Mouse (Mus musculus) naive thymus-derived CD4-positive, alpha-beta T cell, adult 2 months (primary cell): ENCODE measurements around the gene Daxx.
"Not testable (repeated sequence)": the region's sequence is repeated elsewhere in the genome, so short reads cannot be mapped to it uniquely, and the experiment has no call there.

ENCODE experiments used
- DNase-seq: peaks from one replicate; pipeline ENCODE4 v3.0.0-alpha.2; 2011; ENCODE audit warnings: low read depth

Daxx gene

DNA sequence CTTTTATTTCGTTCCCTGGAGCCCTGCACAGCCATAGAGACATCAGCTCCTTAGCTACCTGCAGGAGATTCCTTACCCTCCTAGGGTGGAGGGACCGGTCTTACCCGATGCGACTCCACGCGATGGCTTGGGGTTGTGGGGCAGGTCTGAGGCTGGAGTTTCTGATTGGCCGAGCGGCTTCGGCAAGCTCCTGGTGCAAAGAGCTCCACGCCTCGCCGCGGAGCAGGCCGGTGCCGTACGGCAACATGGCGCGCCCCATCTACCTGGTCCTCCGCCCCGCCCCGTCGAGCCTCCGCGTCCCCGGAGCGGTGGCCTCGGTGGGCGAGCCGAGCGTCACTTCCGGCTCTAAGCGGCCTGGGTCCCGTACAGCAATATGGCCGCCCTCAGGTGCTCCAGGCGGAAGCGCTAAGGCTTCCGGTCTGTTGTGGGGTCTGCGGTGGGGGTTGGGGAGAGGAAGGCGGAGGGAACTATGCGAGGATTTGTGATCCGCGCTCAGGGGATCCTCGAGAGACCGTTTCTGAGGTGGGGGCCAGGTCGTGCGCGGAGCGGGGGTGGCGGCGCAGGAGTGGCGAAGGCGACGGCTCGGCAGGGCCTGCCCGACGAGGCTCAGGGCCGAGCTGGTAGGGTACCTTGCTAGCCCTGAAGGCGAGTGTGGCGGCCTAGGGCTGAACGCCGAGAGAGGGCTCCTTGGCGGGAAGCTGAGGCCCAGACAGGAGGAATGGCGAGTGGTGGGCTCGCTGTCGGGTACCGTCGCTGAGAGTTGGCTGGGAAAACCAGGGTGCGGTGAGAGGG lies at the start of gene Daxx:
Gene Daxx, plus strand, starts transcription at position 338 of the 792 bp plus-strand sequence.
- peak; percentile 98 for DNase-seq

DNA sequence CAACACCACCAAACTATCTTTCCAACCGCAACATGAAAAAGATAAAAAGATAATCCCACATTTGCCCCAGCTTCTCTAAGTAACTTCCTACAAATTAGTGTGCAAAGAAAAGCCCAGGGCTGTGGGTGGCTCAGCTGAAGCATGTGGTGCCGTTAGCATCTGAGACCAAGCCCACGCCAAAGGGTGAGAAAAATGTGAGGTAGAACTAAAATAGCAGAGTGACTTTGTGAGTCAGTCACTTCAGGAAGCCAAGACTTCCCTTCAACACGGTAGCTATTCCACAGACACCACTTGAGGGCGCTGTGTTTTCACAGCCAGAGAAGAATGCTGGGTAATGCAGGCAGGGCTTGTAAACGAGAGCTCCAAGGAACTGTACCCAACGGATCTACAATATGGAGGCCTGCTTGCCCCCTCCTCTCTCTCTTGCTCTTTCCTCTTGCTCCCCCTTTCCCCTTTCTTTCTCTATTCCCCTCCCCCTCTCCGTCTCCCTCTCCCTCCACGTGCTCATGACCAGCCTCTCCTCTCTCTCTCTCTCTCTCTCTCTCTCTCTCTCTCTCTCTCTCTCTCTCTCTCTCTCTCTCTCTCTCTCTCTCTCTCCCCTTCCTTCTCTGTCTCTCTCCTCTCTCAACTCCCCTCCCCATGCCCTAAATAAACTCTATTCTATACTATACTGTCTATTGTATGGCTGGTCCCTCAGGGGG lies 43.7 kb upstream of the Daxx start:
- DNase-seq, result peak; percentile 94

DNA sequence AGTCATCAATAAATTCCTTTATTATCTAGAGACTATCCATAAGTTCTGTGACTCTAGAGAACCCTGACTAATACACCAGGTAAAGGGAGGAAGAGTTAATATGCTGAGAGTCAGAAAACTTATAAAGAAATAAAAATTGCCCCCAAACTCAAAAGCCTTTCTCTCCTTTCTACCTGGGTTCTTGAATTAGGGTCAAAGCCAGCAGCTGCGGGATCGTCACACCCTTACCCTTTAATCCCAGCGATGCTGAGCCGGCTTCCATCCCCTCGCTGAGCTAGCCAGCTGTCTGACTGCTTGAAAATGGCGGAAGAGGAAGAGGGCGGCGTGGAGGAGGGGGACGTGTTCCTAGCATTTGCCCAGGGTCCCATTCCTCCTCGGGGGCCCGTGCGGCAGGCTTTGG lies 35.7 kb upstream of the Daxx start, which contains the start of gene Gm7029:
Gene Gm7029, plus strand, starts transcription at position 301 of the 400 bp plus-strand sequence.
- not testable (repeated sequence) for DNase-seq

DNA sequence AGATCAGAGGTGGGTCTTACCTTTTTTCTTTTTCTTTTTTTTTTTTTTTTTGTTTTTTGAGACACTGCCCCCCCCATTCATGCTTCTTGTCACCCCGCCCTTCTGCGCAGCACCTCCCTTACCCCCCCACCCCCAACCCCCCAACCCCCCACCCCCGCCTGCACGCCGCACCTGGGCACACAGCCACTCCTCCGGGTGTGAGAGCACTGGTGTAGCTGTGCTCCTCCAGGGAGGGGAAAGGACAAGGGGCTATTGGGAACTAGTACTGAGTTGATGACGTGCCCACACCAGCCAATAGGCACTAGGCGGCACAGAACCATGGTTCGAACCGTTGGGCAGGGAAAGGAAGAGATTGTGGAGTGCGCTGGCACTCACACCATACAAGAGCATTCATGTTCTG lies 34.8 kb upstream of the Daxx start:
- no peak for DNase-seq

DNA sequence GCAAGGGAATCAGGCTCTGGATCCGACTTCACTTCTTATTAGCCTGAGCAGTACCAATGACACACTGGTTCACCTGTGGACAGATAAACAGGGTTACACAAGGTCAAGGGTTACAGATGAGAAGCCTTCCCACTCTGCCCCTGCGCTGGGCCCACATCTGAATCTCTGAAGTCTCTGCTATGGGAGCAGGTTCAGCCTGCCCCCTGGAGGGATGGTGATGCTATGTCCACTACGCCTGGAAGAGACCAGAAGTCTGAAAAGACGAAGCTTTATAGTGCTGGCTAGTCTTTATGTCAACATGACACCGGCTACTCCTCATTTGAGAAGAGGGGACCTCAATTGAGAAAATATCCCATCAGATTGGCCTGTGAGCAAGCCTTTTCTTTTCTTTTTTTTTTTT lies 33.4 kb upstream of the Daxx start:
- peak; percentile 37 for DNase-seq

DNA sequence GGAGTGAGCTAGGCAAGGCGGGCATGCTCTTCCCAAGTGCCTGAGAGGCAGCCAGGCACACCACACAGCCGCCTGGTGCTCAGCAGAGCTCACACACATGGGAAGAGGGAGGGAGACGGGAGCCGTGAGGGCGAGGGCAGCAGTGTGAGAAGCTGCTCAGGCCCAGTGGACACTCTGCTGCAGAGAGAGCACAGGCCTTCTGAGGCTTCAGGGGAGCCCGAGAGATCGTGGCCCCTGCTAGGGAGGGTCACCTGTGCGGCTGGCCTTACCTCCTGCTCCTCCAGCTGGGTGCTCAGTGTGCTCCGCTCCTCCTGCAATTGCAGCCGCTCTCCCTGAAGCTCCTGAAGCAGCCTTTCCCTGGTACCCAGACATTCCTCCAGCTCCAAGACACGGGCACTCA lies 24.9 kb upstream of the Daxx start:
- DNase-seq, result not testable (repeated sequence)

DNA sequence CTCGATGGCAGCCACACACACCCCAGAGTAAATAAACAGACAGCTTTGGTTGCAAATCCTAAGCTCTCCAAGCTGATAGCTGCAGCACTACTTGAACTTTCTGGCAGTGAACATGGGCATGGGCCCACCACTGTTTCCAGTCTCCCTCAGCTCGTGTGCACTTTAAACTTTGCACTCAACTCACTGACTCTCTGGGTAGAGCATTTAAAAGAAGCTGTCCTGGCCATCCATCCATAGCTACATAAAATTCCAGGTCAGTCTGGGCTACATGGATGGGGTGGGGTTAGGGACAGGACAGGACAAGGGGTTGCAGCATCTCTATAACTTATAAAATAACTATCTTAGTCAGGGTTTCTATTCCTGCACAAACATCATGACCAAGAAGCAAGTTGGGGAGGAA lies 21.4 kb upstream of the Daxx start:
- not testable (repeated sequence) for DNase-seq

DNA sequence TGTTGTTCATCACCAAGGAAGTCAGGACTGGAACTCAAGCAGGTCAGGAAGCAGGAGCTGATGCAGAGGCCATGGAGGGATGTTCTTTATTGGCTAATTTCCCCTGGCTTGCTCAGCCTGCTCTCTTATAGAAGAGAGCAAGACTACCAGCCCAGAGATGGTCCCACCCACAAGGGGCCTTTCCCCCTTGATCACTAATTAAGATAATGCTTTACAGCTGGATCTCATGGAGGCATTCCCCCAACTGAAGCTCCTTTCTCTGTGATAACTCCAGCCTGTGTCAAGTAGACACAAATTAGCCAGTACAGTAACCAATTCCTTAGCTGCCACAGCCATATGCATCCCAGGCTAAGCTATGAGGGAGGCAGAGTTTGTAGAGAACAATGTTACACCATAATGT lies 21.0 kb upstream of the Daxx start:
- DNase-seq, result not testable (repeated sequence)

DNA sequence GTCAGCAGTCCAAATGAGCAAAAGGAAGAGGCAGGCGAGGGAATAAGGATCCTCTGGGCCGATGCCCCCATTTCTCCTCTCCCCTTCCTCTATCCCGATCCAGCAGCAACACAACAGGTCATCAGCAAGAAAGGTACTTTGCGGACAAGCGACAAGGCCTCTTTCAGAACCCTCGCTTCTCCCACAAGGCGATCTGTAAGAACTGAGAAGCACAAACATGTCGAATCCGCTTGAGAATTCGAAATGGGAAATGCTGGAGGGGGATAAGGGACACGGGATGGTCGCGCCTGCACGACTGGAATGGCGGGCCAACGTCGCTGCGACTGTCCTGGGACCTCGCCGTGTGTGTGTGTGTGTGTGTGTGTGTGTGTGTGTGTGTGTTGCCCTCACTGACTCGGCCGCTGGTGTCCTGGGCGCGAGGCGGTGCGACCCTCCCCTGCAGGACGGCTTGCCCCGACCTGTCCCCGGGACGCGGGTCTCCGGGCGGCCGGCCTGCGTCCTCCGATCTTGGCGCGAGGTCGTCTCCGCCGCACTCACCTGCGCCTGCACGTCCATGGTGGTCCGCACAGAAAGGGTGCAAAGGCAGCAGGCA lies 19.2 kb upstream of the Daxx start:
- DNase-seq, result not testable (repeated sequence)

DNA sequence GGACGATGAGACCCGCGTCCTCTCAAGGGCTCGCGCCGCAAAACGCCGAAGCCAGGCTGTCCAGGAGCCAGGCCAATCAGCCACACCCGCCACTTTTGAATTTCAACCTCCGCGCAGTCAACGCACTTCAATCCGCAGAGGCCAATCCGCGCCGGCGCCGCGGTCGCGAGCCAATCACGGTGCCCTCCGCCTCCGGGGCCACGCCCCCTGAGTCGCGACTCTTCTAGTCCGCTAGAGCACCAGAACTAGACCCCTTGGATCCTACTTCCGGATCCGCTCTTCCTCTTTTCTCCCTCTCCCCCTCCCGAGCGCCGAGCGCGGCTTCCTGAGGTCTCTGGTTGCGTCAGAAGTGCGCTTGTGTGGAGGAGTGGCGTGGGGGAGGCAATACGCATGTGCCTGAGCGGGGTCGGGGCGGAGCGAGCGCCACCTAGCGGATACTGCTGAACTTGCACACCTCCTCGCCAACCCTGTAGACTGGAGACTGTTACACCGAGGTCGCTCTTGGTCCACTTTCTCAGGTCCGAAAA lies 18.6 kb upstream of the Daxx start, which contains the start of gene Kifc1:
Gene Kifc1, minus strand, starts transcription at position 129 of the 527 bp plus-strand sequence.
- DNase-seq, result peak; percentile 99

DNA sequence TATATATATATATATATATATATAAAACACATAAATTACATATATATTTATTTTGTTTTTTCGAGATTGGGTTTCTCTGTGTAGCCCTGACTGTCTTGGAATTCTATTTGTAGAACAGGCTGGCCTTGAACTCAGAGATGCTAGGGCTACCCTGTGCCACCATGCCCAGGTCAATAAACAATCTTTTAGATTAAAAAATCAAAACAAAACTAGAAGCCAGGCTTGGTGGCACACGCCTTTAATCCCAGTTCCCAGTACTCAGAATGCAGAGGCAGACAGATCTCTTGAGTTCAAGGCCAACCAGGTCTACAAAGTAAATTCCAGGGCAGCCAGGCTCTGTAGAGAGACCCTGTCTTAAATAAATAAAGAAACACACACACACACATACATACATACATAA lies 17.9 kb upstream of the Daxx start:
- DNase-seq, result no peak

- DNase-seq, result not testable (repeated sequence)
These were observed 17.3 kb upstream of the Daxx start for GRCm38 (mm10) chr17:33891892-33892291.

- no peak for DNase-seq
These were observed 16.8 kb upstream of the Daxx start for GRCm38 (mm10) chr17:33892429-33892828.

DNA sequence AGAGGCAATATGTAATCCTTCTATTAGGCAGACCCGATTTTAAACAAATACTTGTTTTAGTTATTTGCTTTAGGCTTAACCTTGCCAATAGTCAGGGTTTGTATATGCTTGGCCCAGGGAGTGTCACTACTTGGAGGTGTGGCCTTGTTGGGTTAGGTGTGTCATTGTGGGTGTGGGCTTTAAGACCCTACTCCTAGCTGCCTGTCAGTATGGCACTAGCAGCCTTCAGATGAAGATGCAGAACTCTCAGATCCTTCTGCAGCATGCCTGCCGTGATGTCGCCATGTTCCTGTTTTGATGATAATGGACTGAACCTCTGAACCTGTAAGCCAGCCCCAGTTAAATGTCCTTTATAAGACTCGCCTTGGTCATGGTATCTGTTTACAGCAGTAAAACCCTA lies 16.2 kb upstream of the Daxx start:
- DNase-seq, result not testable (repeated sequence)

GRCm38 (mm10) chr17:33897114-33897794 lies 12.0 kb upstream of the Daxx start:
- DNase-seq, result peak; percentile 90

GRCm38 (mm10) chr17:33898193-33898592 lies 11.0 kb upstream of the Daxx start:
- DNase-seq, result not testable (repeated sequence)

DNA sequence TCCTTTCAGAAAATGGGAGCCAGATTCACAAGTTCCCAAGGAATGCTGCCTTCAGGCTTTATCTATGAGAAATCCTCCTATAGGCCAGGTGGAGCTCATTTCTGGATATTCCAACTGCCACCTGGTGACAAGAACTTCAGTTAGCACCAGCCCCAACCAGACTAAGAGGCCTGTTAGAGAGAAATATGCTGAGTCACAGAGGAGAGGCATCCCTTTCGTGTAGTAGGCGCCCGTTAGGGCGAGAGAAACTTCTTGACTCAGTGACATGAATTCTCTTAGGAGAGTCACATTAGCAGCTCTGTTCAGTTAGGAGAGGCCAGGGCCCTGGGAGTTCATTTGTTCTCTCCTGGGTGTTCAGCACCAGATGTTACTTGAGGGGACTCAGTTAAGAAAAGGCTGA lies 9.6 kb upstream of the Daxx start:
- no peak for DNase-seq

GRCm38 (mm10) chr17:33900281-33900988 lies 8.8 kb upstream of the Daxx start:
- DNase-seq, result no peak

DNA sequence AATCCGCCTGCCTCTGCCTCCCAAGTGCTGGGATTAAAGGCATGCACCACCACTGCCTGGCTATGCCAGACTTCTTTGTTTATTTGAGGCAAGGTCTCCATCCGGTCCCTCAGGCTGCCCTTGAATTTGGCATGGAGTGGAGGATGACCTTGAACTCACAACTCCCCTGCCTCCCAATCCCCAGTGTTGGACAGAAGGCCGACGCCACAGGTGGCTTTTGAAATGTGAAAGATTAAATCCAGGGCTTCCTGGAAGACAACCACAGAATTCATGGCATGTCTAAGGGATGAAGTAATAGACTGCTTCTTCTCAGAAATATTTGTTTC lies 8.3 kb upstream of the Daxx start:
- no peak for DNase-seq

DNA sequence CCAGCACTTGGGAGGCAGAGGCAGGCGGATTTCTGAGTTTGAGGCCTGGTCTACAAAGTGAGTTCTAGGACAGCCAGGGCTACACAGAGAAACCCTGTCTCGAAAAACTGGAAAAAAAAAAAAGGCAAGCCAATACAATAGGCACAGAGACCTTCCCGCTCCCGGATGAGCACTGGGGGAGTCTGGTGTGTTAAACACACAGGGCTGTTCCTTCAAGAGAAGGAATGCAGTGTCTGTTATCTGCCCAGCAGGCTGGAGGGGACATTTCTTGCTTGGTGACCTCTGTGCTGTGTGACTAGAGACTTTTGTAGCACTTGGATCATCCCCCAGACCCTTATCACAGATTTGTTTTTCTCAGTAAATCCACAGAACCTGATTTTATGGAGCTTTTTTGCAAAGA lies 7.6 kb upstream of the Daxx start:
- DNase-seq, result no peak

DNA sequence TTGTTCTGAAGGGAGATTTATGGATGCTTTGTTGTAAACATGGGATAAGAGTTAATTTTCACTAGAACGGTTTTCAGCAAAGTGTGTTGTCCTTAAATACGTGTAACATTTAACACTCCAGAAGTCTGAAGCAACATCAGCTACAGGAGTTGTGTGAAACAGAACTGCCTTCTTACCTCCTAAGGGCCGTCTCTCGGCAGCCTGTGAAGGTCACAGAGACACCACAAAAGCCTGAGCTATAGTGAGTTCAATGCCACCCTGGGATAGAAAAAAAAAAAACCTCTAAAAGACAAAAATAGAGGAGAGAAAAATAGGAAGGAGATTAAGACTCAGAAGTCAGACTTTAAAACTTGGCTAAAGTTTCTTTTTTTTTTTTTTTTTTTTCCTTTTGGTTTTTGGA lies 7.1 kb upstream of the Daxx start:
- DNase-seq, result peak; percentile 42

GRCm38 (mm10) chr17:33902491-33902890 lies 6.7 kb upstream of the Daxx start:
- DNase-seq, result peak; percentile 66
